Mouse (Mus musculus): ENCODE data around the gene Gm5640. TPM values are rescaled to one million over a fixed set of nuclear protein-coding genes. Genes with fewer than 3 reads are reported as not detected.

The Gm5640 gene
- polyA plus RNA-seq (2017; shearing (Covaris generic)) = not detected

GRCm38 (mm10) chrX:74645466-74646323 lies at the start of gene Gm5640:
TSS of gene Gm5640 (minus strand) at chrX:74645635.

DNA sequence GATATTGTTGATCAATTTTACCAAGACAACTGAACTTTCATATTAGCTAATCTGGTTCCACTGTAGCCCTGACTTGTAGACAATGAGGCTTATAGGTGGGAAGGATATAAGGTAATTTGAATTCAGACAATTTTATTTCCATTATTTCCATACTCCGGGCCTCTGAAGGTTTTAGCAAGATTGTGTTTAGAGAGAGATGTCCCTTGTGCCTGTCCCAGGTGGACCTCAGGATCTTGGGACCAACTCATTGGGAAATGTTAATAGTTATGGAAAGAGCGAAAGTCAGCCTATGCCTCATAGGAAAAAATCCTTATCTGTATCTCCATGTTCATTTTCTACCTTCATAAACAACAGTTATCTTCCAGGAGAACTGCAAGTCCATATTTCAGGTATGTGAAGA lies 53.1 kb downstream of the Gm5640 start, which contains the start of gene Olfr1325:
Olfr1325 (plus strand) TSS at position 301 of the 400 bp plus-strand sequence.

Other genes starting within 250 kb of the Gm5640 start
- 64.7 TPM for gene G6pdx, start 216.4 kb downstream of the Gm5640 start, polyA plus RNA-seq (2017; shearing (Covaris generic))
- not detected for gene Gm6880, start 164.2 kb downstream of the Gm5640 start, polyA plus RNA-seq (2017; shearing (Covaris generic))
- gene Olfr1326-ps1, start 70.7 kb downstream of the Gm5640 start, polyA plus RNA-seq (2017; shearing (Covaris generic)) = not detected
- gene Olfr1325, start 53.0 kb downstream of the Gm5640 start, polyA plus RNA-seq (2017; shearing (Covaris generic)) = not detected
- not detected for gene Gm6890, start 95.3 kb upstream of the Gm5640 start, polyA plus RNA-seq (2017; shearing (Covaris generic))
- not detected for gene Gm5936, start 191.6 kb upstream of the Gm5640 start, polyA plus RNA-seq (2017; shearing (Covaris generic))

All from activated CD4-positive, CD25-positive, alpha-beta regulatory T cell, adult 9 weeks (primary cell).